Mouse (Mus musculus) right cerebral cortex, adult 18-20 months (tissue): Measurements from ENCODE around the gene Cchcr1.

Experiments used
- DNase-seq: peaks from one replicate; pipeline ENCODE4 v3.0.0; 2022; ENCODE audit warnings: mixed read lengths

The Cchcr1 gene

GRCm38 (mm10) chr17:35515911-35516640 is 824 bp upstream of the Cchcr1 start:
- DNase-seq = no peak

- DNase-seq = no peak
Measured at GRCm38 (mm10) chr17:35517526-35517925, 626 bp downstream of the Cchcr1 start.

DNA sequence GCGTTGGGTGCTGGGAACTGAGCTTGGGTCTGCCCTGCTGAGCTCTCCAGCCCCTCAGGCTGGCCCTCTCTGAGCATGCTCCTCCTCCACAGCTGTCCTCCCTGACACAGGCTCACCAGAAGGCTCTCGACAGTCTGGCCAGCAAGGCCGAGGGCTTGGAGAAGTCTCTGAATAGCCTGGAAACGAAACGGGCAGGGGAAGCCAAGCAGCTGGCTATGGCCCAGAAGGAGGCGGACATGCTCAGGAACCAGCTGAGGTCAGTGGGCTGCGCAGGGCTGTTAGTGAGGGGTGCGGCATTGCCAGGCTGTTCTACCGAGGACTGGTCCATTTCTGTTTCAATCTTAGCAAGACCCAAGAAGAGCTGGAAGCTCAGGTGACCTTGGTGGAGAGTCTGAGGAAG is 7.5 kb downstream of the Cchcr1 start:
- DNase-seq = no peak

- DNase-seq = no peak
Measured at GRCm38 (mm10) chr17:35526644-35527043, 9.7 kb downstream of the Cchcr1 start.

- no peak for DNase-seq
Measured at GRCm38 (mm10) chr17:35532360-35532759, 15.5 kb downstream of the Cchcr1 start.

DNA sequence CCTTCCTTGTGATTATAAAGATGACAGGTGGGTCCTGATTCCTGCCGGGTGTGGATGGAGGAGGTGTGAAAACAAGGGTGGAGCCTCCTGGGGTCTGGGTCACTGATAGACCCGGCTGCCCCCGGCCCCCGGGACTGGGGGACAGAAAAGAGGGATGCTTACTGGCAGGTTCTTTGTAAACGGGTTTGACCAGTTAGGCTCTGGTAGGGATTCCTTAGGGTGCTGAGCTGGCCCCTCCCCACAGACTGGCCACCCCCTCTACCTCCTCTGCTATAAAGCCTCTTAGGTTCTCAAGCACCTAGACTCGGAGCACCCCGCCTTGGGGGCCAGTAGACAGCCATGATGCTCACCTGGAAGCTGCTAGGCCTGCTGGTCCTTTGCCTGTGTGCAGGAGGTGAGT is 16.0 kb downstream of the Cchcr1 start, which contains the start of gene Psors1c2:
Gene Psors1c2, plus strand, starts transcription at position 301 of the 400 bp plus-strand sequence.
- DNase-seq = no peak

DNA sequence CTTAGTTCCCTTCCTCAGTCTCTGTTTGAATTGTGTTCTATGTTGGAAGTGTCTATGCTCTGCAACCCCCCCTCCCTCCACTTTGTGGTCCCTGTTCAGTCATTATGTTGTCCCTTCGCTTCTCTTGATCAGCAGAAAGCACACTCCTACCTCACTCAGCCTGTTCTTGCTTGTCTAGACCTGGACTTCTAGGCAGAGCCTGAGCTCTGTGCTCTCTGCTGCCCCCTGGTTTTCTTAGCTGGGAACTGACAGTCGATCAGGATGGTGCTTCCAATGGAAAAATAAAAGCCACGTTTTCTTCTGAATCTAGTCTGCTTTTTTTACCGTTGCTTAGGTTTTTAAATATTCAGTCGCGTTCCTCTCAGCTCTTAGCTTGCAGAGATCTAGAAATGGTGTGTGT is 17.4 kb downstream of the Cchcr1 start:
- peak; percentile 79 for DNase-seq

DNA sequence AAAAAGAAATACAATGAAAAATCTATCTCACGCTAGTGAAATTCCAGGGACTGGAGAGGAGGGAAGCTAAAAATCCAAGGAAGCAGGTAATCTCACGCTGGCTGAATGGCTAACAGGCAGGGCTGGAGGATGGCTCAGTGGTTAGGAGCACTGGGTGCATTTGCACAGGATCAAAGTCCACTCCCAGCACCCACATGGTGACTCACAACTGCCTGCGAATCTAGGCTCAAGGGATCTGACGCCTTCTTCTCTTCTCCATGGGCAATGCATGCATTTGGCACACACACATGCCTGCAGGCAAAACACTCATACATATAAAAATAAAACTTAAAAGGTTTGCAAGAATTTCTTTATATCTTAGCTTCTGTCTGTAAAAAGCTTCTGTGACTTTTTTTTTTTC is 20.5 kb downstream of the Cchcr1 start:
- DNase-seq = peak; percentile 69

- no peak for DNase-seq
Measured at GRCm38 (mm10) chr17:35538476-35538875, 21.6 kb downstream of the Cchcr1 start.

DNA sequence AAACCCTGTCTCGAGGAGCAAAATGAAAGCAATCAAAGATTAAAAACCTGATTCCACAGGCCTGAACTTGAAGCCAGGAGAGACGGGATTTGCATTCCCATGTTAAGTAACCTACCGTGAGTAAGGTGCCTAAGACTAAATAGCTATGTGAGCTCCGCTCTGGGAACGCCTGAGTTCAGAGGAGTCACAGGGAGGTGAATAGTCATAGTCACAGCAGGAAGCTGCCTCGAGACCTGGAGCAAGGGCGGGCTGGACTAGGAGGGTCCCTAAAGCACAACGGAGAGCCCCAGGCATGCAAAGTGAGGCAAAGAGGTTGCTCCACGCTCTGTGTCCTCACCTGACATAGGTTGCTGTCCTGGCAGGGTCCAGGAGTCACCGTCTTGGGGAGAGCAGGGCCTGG is 22.6 kb downstream of the Cchcr1 start:
- no peak for DNase-seq

DNA sequence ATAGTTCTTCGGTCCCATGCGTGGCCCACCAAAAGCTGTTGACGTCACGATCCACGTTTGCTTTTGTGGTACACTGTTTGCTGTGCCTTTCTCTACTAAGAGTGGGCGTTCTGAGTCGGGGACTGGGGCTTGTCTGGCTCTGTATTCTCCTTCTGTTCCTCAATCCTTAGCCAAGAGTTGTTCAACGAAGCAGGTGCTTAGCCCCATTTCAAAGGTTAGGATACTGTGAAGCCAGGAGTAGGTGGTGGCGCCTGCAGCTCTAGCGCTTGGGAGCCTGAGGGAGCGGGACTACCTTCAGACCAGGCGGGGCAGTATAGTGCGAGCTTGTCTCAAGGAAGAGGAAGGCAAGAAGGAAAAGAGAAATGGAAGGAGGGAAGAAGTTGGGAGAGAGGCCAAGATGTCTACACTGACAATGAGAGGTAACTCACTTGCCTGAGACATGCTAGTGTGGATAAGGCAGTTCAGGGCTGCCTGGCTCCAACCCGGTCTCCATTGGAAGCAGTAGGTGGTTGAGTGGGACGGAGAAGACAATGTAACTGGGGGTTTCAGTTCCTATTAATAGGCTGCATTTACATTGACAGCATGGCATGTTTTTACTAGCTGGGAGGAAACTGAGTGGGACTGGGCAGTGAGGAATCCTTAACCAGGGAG is 26.0 kb downstream of the Cchcr1 start:
- DNase-seq = peak; percentile 23

- DNase-seq = no peak
Measured at GRCm38 (mm10) chr17:35543412-35543861, 26.5 kb downstream of the Cchcr1 start.

DNA sequence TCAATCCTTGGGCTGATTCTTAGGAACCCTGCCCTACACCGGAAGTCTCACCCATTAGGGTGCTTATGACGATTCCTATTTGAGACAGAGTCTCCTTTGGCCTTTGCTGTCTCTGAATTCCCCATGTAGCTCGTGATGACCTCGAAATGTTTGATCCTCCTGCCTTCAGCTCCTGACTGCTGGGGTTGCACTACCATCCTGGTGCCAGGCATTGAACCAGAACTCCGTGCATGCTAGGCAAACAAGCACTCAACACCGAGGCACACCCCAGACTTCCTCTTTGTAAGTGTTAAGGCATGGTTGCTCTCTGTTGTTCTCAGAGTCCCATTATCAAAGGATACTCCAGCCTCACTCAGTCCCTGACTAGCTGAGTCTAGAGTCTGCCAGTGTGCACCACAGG is 27.1 kb downstream of the Cchcr1 start:
- no peak for DNase-seq

GRCm38 (mm10) chr17:35544680-35545079 is 27.8 kb downstream of the Cchcr1 start:
- no peak for DNase-seq

DNA sequence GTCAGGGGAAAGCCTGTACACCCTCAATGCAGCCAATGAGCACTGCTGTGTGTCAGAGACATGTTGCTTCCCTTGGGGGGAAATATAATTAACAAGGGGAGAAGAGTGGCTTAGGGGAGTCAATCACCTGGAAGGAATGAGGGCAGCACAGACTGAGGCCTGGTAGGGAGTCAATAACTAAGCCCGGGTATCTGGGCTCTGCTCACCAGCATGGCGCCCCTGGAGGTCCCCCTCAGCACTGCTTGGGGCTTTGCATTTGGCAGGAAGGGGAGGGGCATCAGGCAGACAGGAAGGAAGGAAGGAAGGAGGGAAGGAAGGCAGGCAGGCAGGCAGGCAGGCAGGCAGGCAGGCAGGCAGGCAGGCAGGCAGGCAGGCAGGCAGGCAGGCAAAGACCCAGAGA is 30.6 kb downstream of the Cchcr1 start:
- no peak for DNase-seq

- no peak for DNase-seq
Measured at GRCm38 (mm10) chr17:35548636-35549035, 31.7 kb downstream of the Cchcr1 start.

DNA sequence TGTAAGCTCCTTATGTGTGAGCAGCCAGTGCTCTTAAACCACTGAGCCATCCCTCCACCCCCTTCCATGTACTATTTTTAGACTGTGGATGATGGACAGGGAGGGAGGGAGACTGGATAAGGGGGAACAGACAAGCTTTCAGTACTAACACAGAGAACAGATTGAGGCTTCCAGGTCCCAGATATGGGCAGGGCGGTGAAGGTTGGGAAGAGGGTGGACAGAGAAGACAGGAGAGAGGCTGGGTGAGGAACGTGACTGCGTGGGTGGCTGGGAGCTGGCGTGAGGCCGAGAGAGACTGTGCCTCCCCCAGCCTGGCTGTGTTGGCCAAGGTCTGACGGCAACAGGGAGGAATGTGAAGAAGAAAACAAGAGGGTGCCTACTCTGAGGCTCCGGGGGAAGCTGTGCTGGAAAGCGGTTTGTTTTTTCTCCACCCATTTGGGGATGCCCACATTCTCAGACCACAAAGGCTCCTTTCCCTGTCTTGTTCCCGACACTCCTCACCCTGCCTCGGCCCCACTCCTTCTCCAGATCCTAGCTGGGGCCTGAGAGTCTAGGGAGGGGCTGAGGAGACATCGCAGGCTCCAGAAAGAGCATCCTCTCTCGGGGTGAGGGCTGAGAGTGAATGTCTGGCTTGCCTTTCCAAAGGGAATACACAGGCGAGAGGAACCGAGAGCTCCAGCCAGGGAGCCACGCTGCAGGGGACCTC is 32.7 kb downstream of the Cchcr1 start:
- peak; percentile 89 for DNase-seq

DNA sequence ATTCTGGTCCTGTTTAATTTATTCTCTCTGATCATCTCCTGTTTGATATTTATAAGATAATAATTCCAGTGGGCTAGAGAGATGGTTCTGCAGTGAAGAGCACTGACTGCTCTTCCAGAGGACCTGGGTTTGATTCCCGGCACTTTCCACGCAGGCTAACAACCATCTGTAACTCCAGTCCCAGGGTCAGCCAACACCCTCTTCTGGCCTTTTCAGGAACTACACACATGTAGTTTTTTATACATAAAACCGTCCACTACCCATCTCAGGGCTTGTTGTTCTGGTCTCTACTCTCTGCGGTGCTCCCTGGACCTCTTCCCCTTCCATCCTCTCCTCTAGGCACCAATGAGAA is 33.2 kb downstream of the Cchcr1 start:
- no peak for DNase-seq

- DNase-seq = no peak
Measured at GRCm38 (mm10) chr17:35550871-35551270, 34.0 kb downstream of the Cchcr1 start.

DNA sequence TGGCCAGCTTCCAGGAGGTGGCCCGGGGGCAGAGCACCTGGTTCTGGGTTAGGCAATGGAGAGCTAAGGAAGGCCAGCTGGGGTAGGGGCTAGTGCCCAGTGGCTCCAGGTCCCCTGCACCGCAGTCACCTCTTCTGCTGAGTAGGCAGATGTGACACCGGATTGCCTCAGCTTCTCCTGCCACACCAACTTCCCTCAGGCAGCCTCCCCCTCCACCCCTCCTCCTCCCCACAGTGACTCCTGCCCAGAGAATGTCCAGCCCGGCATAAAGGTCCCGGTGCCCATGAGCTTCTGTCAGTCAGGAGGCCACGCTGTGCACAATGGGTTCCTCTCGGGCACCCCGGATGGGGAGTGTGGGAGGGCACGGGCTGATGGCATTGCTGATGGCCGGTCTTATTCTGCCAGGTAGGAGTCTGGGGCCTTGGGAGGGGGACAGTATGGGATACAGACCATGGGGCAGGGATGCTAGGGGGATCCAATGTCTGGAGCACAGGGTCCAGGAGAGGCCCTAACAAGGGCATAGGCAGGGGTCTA is 35.0 kb downstream of the Cchcr1 start, which contains the start of gene Cdsn:
Gene Cdsn, plus strand, starts transcription at position 248 of the 534 bp plus-strand sequence.
- DNase-seq = no peak

DNA sequence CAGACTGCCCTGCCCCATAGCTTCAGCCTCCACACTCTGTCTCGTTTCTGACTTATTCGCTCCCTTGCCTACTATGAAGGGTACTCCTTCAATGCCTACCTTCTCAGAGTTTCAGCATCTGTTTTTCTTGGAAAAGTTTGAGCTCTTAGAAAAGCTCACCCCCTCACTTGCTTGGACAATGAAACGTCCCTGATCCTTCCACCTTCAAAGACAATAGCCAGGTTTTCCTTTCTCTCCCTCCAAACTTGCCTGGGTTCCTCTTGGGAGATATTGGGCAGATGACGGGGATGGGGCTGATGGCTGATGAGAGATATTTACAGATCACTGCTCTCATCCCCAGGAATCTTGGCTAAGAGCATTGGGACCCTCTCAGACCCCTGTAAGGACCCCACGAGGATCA is 37.4 kb downstream of the Cchcr1 start:
- DNase-seq = no peak

DNA sequence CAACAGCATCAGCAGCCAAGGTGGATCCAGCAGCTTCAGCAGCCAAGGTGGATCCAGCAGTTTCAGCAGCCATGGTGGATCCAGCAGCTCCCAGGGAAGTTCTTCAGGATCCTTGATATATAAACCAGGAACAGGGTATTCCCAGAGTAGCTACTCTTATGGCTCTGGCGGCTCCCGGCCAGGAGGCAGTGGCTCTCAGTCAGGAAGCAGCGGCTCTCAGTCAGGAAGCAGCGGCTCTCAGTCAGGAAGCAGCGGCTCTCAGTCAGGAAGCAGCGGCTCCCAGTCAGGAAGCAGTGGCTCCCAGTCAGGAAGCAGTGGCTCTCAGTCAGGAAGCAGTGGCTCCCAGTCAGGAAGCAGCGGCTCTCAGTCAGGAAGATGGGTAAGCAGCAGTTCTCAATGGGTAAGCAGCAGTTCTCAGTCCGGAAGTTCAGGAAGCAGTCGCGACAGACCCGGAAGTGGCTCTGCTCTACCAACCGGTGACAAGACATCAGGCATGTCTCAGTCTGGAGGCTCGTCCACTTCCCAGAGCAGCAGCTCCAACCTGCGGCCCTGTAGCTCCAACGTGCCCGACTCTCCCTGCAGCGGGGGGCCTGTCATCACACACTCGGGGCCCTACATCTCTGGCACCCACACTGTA is 38.0 kb downstream of the Cchcr1 start:
- no peak for DNase-seq

- no peak for DNase-seq
Measured at GRCm38 (mm10) chr17:35556186-35556765, 39.4 kb downstream of the Cchcr1 start.
